Mouse (Mus musculus) heart, adult 2 months (tissue): ENCODE data around the gene Tmem184c.

Source experiments
- CTCF ChIP-seq: fragments of 200-600 bp; IDR thresholded peaks from 2 replicates; pipeline ENCODE4 v1.8.1; 2022; ENCODE audit warnings: antibody characterized with exemption, mild to moderate bottlenecking, moderate library complexity
- POLR2A ChIP-seq: fragments of 200-500 bp; IDR thresholded peaks from 2 replicates; pipeline ENCODE4 v1.6.1; 2011; ENCODE audit warnings: mild to moderate bottlenecking, low read depth, low read length, control low read depth; ENCODE audit not compliant: insufficient read depth

- no peak for TF ChIP-seq CTCF
- TF ChIP-seq POLR2A: no peak
Observed at GRCm38 (mm10) chr8:77552491-77552890, 58.0 kb downstream of the Tmem184c start.
